Mouse (Mus musculus): ENCODE measurements around the gene Mgea5. TPM values are rescaled to one million over a fixed set of nuclear protein-coding genes. Genes with fewer than 3 reads are reported as not detected.

Mgea5 gene
- polyA plus RNA-seq, 1 experiment = 80.8 TPM

- TF ChIP-seq CTCF (IDR thresholded peaks at IDR 0.05; ENCODE audit: control insufficient read depth, insufficient read depth, low read length) = no peak
- TF ChIP-seq POLR2A (IDR thresholded peaks at IDR 0.05; ENCODE audit: borderline replicate concordance, control insufficient read depth, low read depth, low read length) = peak; percentile 34; the same call in 1 of the 2 replicates
- Histone ChIP-seq H3K27ac (ENCODE audit: control insufficient read depth, insufficient read depth, low read depth, low read length, poor library complexity) (peak within 1 kb of the TSS; percentile 35), H3K4me1 (ENCODE audit: control insufficient read depth, insufficient read depth, low read length) (peaks cover 6% of the 10 kb centered on the region)
Observed at GRCm38 (mm10) chr19:45749243-45750043, 34.2 kb downstream of the Mgea5 start, which contains the start of gene Npm3. Gene Npm3 (minus strand): TSS chr19:45749591.

DNA sequence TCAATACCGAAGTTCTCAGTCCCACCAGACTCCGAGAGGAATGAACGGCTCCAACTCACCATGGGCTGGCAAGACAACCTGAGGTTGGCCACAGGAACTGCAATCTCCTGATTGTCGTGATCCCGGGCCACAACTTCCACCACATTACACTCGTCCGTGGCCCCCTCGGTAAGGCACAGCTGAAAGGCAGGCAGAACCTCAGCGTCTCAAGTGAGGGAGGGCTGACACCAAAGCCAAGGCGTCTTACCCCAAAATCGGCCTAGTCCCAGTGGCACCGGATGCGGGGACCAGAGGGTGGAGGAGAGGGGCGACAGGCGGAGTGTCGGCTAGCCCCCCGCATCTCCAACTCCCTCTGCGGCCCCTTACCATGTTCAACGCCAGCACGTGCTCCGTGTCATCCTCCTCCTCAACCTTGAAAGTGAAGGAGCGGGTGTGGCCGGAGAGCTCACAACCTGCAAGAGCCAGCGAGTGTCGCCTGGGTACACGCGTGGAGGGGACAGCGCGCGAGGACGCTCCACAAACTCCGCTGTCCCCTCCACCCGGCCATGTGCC, 34.9 kb downstream of the Mgea5 start:
- 1% methylated on average over 33 of the region's 33 CpGs for WGBS
- TF ChIP-seq CTCF (IDR thresholded peaks at IDR 0.05; ENCODE audit: control insufficient read depth, insufficient read depth, low read length) (no peak), POLR2A (IDR thresholded peaks at IDR 0.05; ENCODE audit: borderline replicate concordance, control insufficient read depth, low read depth, low read length) (no peak)
- Histone ChIP-seq H3K4me3 (replicated peaks; ENCODE audit: control insufficient read depth, low read depth, low read length) (peak overlapping the region; percentile 77), H3K27ac (ENCODE audit: control insufficient read depth, insufficient read depth, low read depth, low read length, poor library complexity) (peak overlapping the region; percentile 35), H3K4me1 (ENCODE audit: control insufficient read depth, insufficient read depth, low read length) (peaks cover 6% of the 10 kb centered on the region)

More at GRCm38 (mm10) chr19:45749243-45750043, 34.2 kb downstream of the Mgea5 start, which contains the start of gene Npm3:
- peak within 1 kb of the TSS; percentile 77 for H3K4me3 ChIP-seq (replicated peaks; ENCODE audit: control insufficient read depth, low read depth, low read length)
- WGBS = under 1% methylated on average over 57 of the region's 60 CpGs

DNA sequence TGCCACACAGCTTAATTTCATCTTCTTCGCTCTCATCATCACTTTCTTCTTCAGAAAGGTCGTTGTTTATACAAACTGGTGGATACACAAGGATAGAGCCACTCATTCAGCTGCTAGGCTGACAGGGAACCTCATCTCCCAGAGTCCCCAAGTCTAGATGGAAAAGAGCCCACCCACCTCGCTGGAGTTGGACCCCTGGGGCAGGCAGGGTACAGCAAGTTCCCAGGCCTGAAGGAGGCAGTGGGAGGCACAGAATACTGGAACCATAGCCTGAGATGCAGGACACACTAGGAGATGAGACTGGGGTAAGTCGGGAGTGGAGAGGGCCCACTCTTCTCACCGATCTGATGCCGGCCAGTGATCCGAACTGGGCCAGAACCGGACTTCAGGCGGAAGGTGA, 35.4 kb downstream of the Mgea5 start:
- WGBS = 44% methylated on average over 9 of the region's 9 CpGs
- H3K27ac ChIP-seq (ENCODE audit: control insufficient read depth, insufficient read depth, low read depth, low read length, poor library complexity) = no peak overlapping the region
- H3K4me3 ChIP-seq (replicated peaks; ENCODE audit: control insufficient read depth, low read depth, low read length) = peak overlapping the region; percentile 77
- TF ChIP-seq CTCF (IDR thresholded peaks at IDR 0.05; ENCODE audit: control insufficient read depth, insufficient read depth, low read length) (no peak), POLR2A (IDR thresholded peaks at IDR 0.05; ENCODE audit: borderline replicate concordance, control insufficient read depth, low read depth, low read length) (no peak)
- H3K4me1 ChIP-seq (ENCODE audit: control insufficient read depth, insufficient read depth, low read length) = peaks cover 6% of the 10 kb centered on the region

- H3K4me1 ChIP-seq (ENCODE audit: control insufficient read depth, insufficient read depth, low read length) = peaks cover 6% of the 10 kb centered on the region
Observed at GRCm38 (mm10) chr19:45747028-45747867, 36.4 kb downstream of the Mgea5 start.

DNA sequence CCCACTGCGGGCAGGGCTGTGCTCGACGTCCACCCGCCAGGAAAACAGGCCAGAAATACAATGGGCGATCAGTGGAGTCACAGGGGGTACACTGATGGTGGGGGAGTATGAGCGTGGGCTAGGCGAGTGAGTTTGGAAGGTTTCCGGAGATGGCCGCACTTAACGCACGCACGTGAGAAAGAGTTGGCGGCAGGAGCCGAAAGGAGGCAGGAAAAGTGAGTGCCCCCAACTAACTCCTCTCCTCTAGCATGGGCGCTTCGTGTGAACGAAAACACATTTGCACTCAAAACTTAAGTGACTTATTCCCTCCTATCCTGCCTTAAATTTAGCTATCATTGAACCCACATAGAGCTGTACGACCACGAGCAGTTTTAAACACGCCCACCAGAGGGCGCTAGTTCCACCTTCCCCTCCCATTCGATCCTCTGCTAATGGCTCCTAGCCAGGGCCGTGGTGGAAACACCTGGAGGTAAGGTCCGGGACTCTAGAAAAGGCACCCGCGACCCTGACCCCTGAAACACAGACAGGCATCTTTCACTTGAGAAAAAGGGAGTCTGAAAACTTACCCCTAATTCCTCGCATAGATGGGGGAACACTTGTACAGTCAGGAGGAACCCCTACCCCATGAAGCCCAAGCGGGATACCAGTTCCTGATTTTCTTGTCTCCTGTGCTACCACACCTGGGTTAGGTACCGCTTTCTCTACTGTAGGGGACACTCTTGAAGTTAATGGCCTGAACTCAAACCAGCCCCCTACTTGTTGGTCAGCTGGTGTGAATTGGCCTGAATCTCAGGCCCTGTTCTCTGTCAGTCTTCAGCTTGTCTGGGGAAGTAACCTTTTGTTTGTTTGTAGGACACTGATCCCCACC, 37.2 kb downstream of the Mgea5 start:
- no peak overlapping the region for H3K4me3 ChIP-seq (replicated peaks; ENCODE audit: control insufficient read depth, low read depth, low read length)
- 15% methylated on average over 29 of the region's 29 CpGs for WGBS
- TF ChIP-seq CTCF (IDR thresholded peaks at IDR 0.05; ENCODE audit: control insufficient read depth, insufficient read depth, low read length) (peak; percentile 92), POLR2A (IDR thresholded peaks at IDR 0.05; ENCODE audit: borderline replicate concordance, control insufficient read depth, low read depth, low read length) (no peak)
- H3K4me1 ChIP-seq (ENCODE audit: control insufficient read depth, insufficient read depth, low read length) = peaks cover 6% of the 10 kb centered on the region
- no peak overlapping the region for H3K27ac ChIP-seq (ENCODE audit: control insufficient read depth, insufficient read depth, low read depth, low read length, poor library complexity)

More at GRCm38 (mm10) chr19:45747028-45747867, 36.4 kb downstream of the Mgea5 start:
- TF ChIP-seq POLR2A (IDR thresholded peaks at IDR 0.05; ENCODE audit: borderline replicate concordance, control insufficient read depth, low read depth, low read length) (no peak), CTCF (IDR thresholded peaks at IDR 0.05; ENCODE audit: control insufficient read depth, insufficient read depth, low read length) (peak; percentile 93)
- 43% methylated on average over 11 of the region's 11 CpGs for WGBS
- Histone ChIP-seq H3K4me3 (replicated peaks; ENCODE audit: control insufficient read depth, low read depth, low read length) (no peak overlapping the region), H3K27ac (ENCODE audit: control insufficient read depth, insufficient read depth, low read depth, low read length, poor library complexity) (no peak overlapping the region)

- Histone ChIP-seq H3K4me1 (ENCODE audit: control insufficient read depth, insufficient read depth, low read length) (peaks cover 6% of the 10 kb centered on the region), H3K4me3 (replicated peaks; ENCODE audit: control insufficient read depth, low read depth, low read length) (no peak overlapping the region), H3K27ac (ENCODE audit: control insufficient read depth, insufficient read depth, low read depth, low read length, poor library complexity) (no peak overlapping the region)
- TF ChIP-seq CTCF (IDR thresholded peaks at IDR 0.05; ENCODE audit: control insufficient read depth, insufficient read depth, low read length) (no peak), POLR2A (IDR thresholded peaks at IDR 0.05; ENCODE audit: borderline replicate concordance, control insufficient read depth, low read depth, low read length) (no peak)
- 22% methylated on average over 32 of the region's 32 CpGs for WGBS
Observed at GRCm38 (mm10) chr19:45745344-45746152, 38.1 kb downstream of the Mgea5 start.

- TF ChIP-seq POLR2A (IDR thresholded peaks at IDR 0.05; ENCODE audit: borderline replicate concordance, control insufficient read depth, low read depth, low read length) (no peak), CTCF (IDR thresholded peaks at IDR 0.05; ENCODE audit: control insufficient read depth, insufficient read depth, low read length) (no peak)
- 80% methylated on average over 7 of the region's 7 CpGs for WGBS
- peaks cover 5% of the 10 kb centered on the region for H3K4me1 ChIP-seq (ENCODE audit: control insufficient read depth, insufficient read depth, low read length)
Observed at GRCm38 (mm10) chr19:45743619-45744018, 40.0 kb downstream of the Mgea5 start.

More at GRCm38 (mm10) chr19:45743619-45744018, 40.0 kb downstream of the Mgea5 start:
- Histone ChIP-seq H3K27ac (ENCODE audit: control insufficient read depth, insufficient read depth, low read depth, low read length, poor library complexity) (no peak overlapping the region), H3K4me3 (replicated peaks; ENCODE audit: control insufficient read depth, low read depth, low read length) (no peak overlapping the region)

Measured in bone marrow, adult 2 months (tissue).